Mouse (Mus musculus) MEL (cell line): ENCODE measurements around the gene Adap1.

Experiments used
- CTCF ChIP-seq, 3 experiments: IDR thresholded peaks in 2 of 3; conservative IDR thresholded peaks in 1 of 3; 2 replicates each; pipeline ENCODE4 v1.5.1; 2011 to 2012; ENCODE audit warnings: low read length in 3 of 3, low read depth in 2 of 3, mild to moderate bottlenecking in 2 of 3, improper control_type of control experiment in 1 of 3, inconsistent platforms in 1 of 3, mixed read lengths in 1 of 3, moderate library complexity in 1 of 3; ENCODE audit not compliant: control insufficient read depth in 1 of 3, insufficient read depth in 1 of 3, poor library complexity in 1 of 3, severe bottlenecking in 1 of 3
- EP300 ChIP-seq, 2 experiments: IDR thresholded peaks; 2 replicates each; pipeline ENCODE4 v1.6.1; 2011; ENCODE audit warnings: improper control_type of control experiment in 2 of 2, low read length in 2 of 2, low read depth in 1 of 2, mild to moderate bottlenecking in 1 of 2
- GATA1 ChIP-seq: IDR thresholded peaks from 2 replicates; pipeline ENCODE4 v1.6.1; 2011; ENCODE audit warnings: low read depth, low read length, improper control_type of control experiment
- HCFC1 ChIP-seq: IDR thresholded peaks from 2 replicates; pipeline ENCODE4 v1.6.1; 2012; ENCODE audit warnings: low read depth, mild to moderate bottlenecking, inconsistent platforms, low read length, improper control_type of control experiment, moderate library complexity
- JUND ChIP-seq: IDR thresholded peaks from 2 replicates; pipeline ENCODE4 v1.6.1; 2011; ENCODE audit warnings: low read depth, mild to moderate bottlenecking, improper control_type of control experiment, low read length
- KAT2A ChIP-seq: conservative IDR thresholded peaks from 2 replicates; pipeline ENCODE4 v1.6.1; 2012; ENCODE audit warnings: low read depth, low read length, improper control_type of control experiment, inconsistent platforms
- MAZ ChIP-seq: IDR thresholded peaks from 2 replicates; pipeline ENCODE4 v1.6.1; 2012; ENCODE audit warnings: low read depth, mild to moderate bottlenecking, inconsistent platforms, low read length, improper control_type of control experiment
- MEF2A ChIP-seq: IDR thresholded peaks from 2 replicates; pipeline ENCODE4 v1.6.1; 2014; ENCODE audit warnings: low read depth, mild to moderate bottlenecking, inconsistent platforms, low read length, improper control_type of control experiment; ENCODE audit not compliant: poor library complexity, insufficient replicate concordance, severe bottlenecking; ENCODE audit errors: extremely low read depth
- POLR2A ChIP-seq, 2 experiments: IDR thresholded peaks; 2 replicates each; pipeline ENCODE4 v1.6.1; 2011 to 2012; ENCODE audit warnings: low read length in 2 of 2, mild to moderate bottlenecking in 2 of 2, control low read depth in 1 of 2, improper control_type of control experiment in 1 of 2, low read depth in 1 of 2, moderate library complexity in 1 of 2; ENCODE audit not compliant: control insufficient read depth in 1 of 2, insufficient read depth in 1 of 2, poor library complexity in 1 of 2
- RAD21 ChIP-seq: IDR thresholded peaks from 2 replicates; pipeline ENCODE4 v1.6.1; 2011; ENCODE audit warnings: mild to moderate bottlenecking, low read depth, low read length, improper control_type of control experiment
- TCF12 ChIP-seq: IDR thresholded peaks from 2 replicates; pipeline ENCODE4 v1.6.1; 2014; ENCODE audit warnings: low read depth, mild to moderate bottlenecking, inconsistent platforms, low read length, improper control_type of control experiment, moderate library complexity
- USF1 ChIP-seq: IDR thresholded peaks from 2 replicates; pipeline ENCODE4 v1.6.1; 2014; ENCODE audit warnings: low read depth, mild to moderate bottlenecking, inconsistent platforms, low read length, improper control_type of control experiment, moderate library complexity
- USF2 ChIP-seq, 2 experiments: IDR thresholded peaks; 2 replicates each; pipeline ENCODE4 v1.6.1; 2011 to 2012; ENCODE audit warnings: improper control_type of control experiment in 2 of 2, low read length in 2 of 2, borderline replicate concordance in 1 of 2, inconsistent platforms in 1 of 2, low read depth in 1 of 2, mild to moderate bottlenecking in 1 of 2; ENCODE audit not compliant: insufficient read depth in 1 of 2
- ZNF384 ChIP-seq: IDR thresholded peaks from 2 replicates; pipeline ENCODE4 v1.6.1; 2012; ENCODE audit warnings: low read depth, mild to moderate bottlenecking, inconsistent platforms, low read length, improper control_type of control experiment

DNA sequence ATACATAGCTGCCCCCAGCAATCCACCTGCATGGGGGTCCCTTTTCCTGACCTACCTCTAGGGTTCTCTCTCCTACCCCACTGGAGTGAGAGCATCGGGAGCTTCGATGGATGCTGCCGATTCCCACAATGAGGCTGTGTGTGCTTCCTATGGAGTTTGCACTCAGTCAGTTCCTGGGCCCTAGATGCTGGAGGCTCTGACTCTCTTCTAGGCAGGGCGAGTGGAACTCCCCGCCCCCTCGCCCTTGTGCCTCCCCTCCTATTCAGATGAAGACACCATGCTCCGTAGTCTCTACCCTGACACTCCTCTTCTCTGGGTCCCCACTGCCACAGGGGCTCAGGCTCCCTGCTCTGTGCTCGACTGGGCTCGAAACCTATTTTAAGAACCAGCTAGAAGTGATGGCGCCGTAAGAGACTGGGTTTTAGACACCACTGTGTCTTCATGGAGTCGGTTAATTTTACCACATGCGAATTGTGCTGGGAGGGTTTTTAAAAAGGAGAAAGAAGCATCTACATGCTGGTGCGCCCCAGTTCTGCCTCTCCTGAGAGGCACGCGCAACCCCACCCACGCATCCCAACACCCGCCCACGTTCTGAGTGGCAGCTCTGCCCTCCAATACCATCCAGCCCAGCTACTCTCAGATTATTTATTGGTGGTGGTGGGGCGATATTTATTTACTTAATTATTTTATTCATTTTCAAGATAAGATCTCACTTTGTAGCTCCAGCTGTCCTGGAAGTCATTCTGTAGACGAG, 7.5 kb downstream of the Adap1 start:
- TF ChIP-seq EP300 (IDR thresholded peaks at IDR 0.05; ENCODE audit: low read depth in 1 of 2, low read length in 2 of 2) = no peak
- TF ChIP-seq POLR2A (IDR thresholded peaks at IDR 0.05; ENCODE audit: control insufficient read depth in 1 of 2, insufficient read depth in 1 of 2, low read depth in 1 of 2, low read length in 2 of 2, poor library complexity in 1 of 2) = no peak
- TF ChIP-seq KAT2A = no peak
- no peak for TF ChIP-seq ZNF384
- TF ChIP-seq CTCF (IDR thresholded peaks at IDR 0.05 in 2 of 3, conservative IDR thresholded peaks at IDR 0.05 in 1 of 3; ENCODE audit: control insufficient read depth in 1 of 3, insufficient read depth in 1 of 3, low read depth in 2 of 3, low read length in 3 of 3, poor library complexity in 1 of 3, severe bottlenecking in 1 of 3) = no peak
- TF ChIP-seq MEF2A = no peak
- TF ChIP-seq MAZ = no peak
- TF ChIP-seq USF2 (IDR thresholded peaks at IDR 0.05; ENCODE audit: borderline replicate concordance in 1 of 2, insufficient read depth in 1 of 2, low read depth in 1 of 2, low read length in 2 of 2) = no peak
- TF ChIP-seq GATA1 = no peak
- no peak for TF ChIP-seq TCF12
- no peak for TF ChIP-seq JUND
- TF ChIP-seq HCFC1 = no peak
- TF ChIP-seq USF1 = no peak
- no peak for TF ChIP-seq RAD21
